Comparison of ENCODE assay signal across 8 mouse cellular contexts in the genomic region with DNA sequence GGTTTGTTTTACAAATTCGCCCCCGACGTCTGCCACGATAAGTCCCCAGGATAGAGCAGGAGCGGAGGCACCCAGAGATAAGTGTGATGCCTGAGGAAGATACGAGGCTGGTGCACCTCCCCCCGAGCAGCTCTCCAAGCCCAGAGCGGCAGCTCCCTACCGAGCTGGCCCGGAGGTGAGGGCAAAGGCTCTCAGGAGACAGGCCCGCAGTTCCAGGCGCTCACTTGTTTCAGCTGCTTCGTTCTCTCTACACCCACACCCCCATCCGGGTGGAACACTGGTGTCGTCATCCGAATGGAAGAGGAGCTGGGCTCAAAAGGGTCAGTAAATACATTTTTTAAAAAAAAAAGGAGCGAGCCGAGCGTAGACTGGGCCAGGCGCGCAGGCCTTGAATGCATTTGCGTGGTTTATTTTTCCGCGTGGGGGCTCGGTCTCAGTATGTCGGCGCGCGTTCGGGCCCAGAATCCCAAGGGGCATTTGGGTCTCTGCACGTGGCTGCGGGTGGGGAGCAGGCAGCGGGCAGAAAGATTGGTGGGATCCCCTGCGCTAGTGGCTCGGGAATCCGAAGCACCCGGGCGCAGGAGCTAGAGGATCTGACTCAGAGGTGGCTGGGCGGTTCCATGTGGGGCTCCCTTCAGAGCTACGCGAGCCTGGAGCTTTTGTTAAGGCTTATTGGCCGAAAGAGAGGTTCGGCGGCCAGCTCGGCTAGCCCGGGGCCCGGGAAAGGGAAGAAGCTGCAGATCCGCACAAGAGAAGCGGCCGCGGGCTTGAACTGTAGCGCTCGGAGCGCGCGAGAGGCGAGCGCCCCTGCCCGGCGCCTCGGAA. TPM values are rescaled to one million over a fixed set of nuclear protein-coding genes. Genes with fewer than 3 reads are reported as not detected.
DNase-seq lines count a peak whose midpoint lies in the region; ATAC-seq lines count a peak whose summit lies in the region.

No protein-coding gene starts in this region.

- 1% methylated on average over 61 of the region's 61 CpGs for WGBS in embryonic facial prominence, embryonic 15.5 days
- WGBS in hindbrain, embryonic 13.5 days, result under 1% methylated on average over 61 of the region's 61 CpGs
- under 1% methylated on average over 59 of the region's 61 CpGs for WGBS in lung, embryonic 15.5 days

- no peaks in the 10 kb centered on the region for H3K9me3 ChIP-seq in megakaryocyte, embryonic 14.5 days
- H3K9me3 ChIP-seq in embryonic facial prominence, embryonic 15.5 days (replicated peaks), result no peaks in the 10 kb centered on the region
- H3K9me3 ChIP-seq in hindbrain, embryonic 13.5 days, result no peaks in the 10 kb centered on the region
- no peaks in the 10 kb centered on the region for H3K9me3 ChIP-seq in lung, embryonic 15.5 days

- peak overlapping the region; percentile 83 for H3K4me3 ChIP-seq in megakaryocyte, embryonic 14.5 days (replicated peaks)
- peak overlapping the region; percentile 64 for H3K4me3 ChIP-seq in embryonic facial prominence, embryonic 15.5 days (replicated peaks)
- peak overlapping the region; percentile 29 for H3K4me3 ChIP-seq in hindbrain, embryonic 13.5 days
- H3K4me3 ChIP-seq in lung, embryonic 15.5 days, result peak overlapping the region; percentile 66

- peaks cover 98% of the 10 kb centered on the region for H3K27me3 ChIP-seq in megakaryocyte, embryonic 14.5 days (replicated peaks)
- H3K27me3 ChIP-seq in embryonic facial prominence, embryonic 15.5 days, result peaks cover 35% of the 10 kb centered on the region
- peaks cover 100% of the 10 kb centered on the region for H3K27me3 ChIP-seq in hindbrain, embryonic 13.5 days
- peaks cover 50% of the 10 kb centered on the region for H3K27me3 ChIP-seq in lung, embryonic 15.5 days

- H3K27ac ChIP-seq in embryonic facial prominence, embryonic 15.5 days (replicated peaks), result peak overlapping the region; percentile 99
- peak overlapping the region; percentile 48 for H3K27ac ChIP-seq in hindbrain, embryonic 13.5 days
- peak overlapping the region; percentile 98 for H3K27ac ChIP-seq in lung, embryonic 15.5 days

- H3K9ac ChIP-seq in embryonic facial prominence, embryonic 15.5 days, result peak overlapping the region; percentile 89
- peak overlapping the region; percentile 58; the same call in 1 of the 2 replicates for H3K9ac ChIP-seq in hindbrain, embryonic 13.5 days
- peak overlapping the region; percentile 85 for H3K9ac ChIP-seq in lung, embryonic 15.5 days

- no peak for ATAC-seq in megakaryocyte, adult 5-6 weeks (ENCODE audit: poor library complexity, severe bottlenecking)
- ATAC-seq in embryonic facial prominence, embryonic 15.5 days (ENCODE audit: insufficient number of reproducible peaks, low FRiP score, low TSS enrichment, low read depth), result no peak
- ATAC-seq in hindbrain, embryonic 13.5 days (ENCODE audit: low FRiP score), result no peak; the same call in 1 of the 2 replicates
- no peak for ATAC-seq in lung, embryonic 15.5 days (ENCODE audit: borderline replicate concordance, extremely low read depth, low FRiP score, low TSS enrichment)

- DNase-seq in yolk sac, embryonic 10.5 days (ENCODE audit: low spot score), result peak; percentile 68
- no peak for DNase-seq in left cerebral cortex, adult 8-10 months (ENCODE audit: low spot score in 2 of 2)
- no peak for DNase-seq in right cerebral cortex, postnatal 25 days

- peak overlapping the region; percentile 78 for H3K4me2 ChIP-seq in embryonic facial prominence, embryonic 15.5 days (replicated peaks)
- H3K4me2 ChIP-seq in hindbrain, embryonic 13.5 days, result peak overlapping the region; percentile 53
- H3K4me2 ChIP-seq in lung, embryonic 15.5 days, result peak overlapping the region; percentile 81

- no peaks in the 10 kb centered on the region for H3K36me3 ChIP-seq in megakaryocyte, embryonic 14.5 days (replicated peaks; ENCODE audit: low read length)
- H3K36me3 ChIP-seq in embryonic facial prominence, embryonic 15.5 days, result no peaks in the 10 kb centered on the region
- H3K36me3 ChIP-seq in hindbrain, embryonic 13.5 days, result no peaks in the 10 kb centered on the region
- H3K36me3 ChIP-seq in lung, embryonic 15.5 days, result no peaks in the 10 kb centered on the region

- peaks cover 29% of the 10 kb centered on the region for H3K4me1 ChIP-seq in megakaryocyte, embryonic 14.5 days
- peaks cover 28% of the 10 kb centered on the region for H3K4me1 ChIP-seq in embryonic facial prominence, embryonic 15.5 days
- peaks cover 16% of the 10 kb centered on the region for H3K4me1 ChIP-seq in hindbrain, embryonic 13.5 days (replicated peaks)
- H3K4me1 ChIP-seq in lung, embryonic 15.5 days, result peaks cover 31% of the 10 kb centered on the region

RNA-seq across cellular contexts. Expression of a gene that starts 0.5 kb away (rescaled TPM):
- polyA plus RNA-seq in megakaryocyte, embryonic 14.5 days (2012; ENCODE audit: insufficient read depth, low replicate concordance), result 0.45 TPM in 1 of 2 replicates, not detected in the other
- not detected in 2 replicates for total RNA-seq in megakaryocyte, adult 5-6 weeks (2015)
- not detected in 2 replicates for total RNA-seq in megakaryocyte, adult 5-6 weeks (2017)
- 38.8 and 42.1 TPM in 2 replicates for polyA plus RNA-seq in embryonic facial prominence, embryonic 15.5 days (2015; fragmentation: Nextera tagmentation; extraction: Ambion mirVana)
- 5.3 and 6.0 TPM in 2 replicates for polyA plus RNA-seq in hindbrain, embryonic 13.5 days (2015; fragmentation: Nextera tagmentation; extraction: Ambion mirVana)
- polyA plus RNA-seq in lung, embryonic 15.5 days (2015; fragmentation: Nextera tagmentation; extraction: Ambion mirVana), result 59.7 and 63.9 TPM in 2 replicates
- 1 to 10 TPM; 2.2 to 4.8 (median 3.4) TPM for total RNA-seq in left cerebral cortex, adult 8-10 months (2022)

Comparison
In these comparisons a context has a peak if more than half of its experiments do, and no peak if none do; other contexts are left out.
1. H3K4me3 ChIP-seq: peak in every context shown above with its lines; median percentile 83 in megakaryocyte, embryonic 14.5 days; 66 in lung, embryonic 15.5 days; 64 in embryonic facial prominence, embryonic 15.5 days; 29 in hindbrain, embryonic 13.5 days.
2. H3K27ac ChIP-seq: peak in every context shown above with its lines; median percentile 99 in embryonic facial prominence, embryonic 15.5 days; 98 in lung, embryonic 15.5 days; 48 in hindbrain, embryonic 13.5 days.